Mouse (Mus musculus): ENCODE measurements around the gene Sec14l3. TPM values are rescaled to one million over a fixed set of nuclear protein-coding genes. Genes with fewer than 3 reads are reported as not detected.
"Not testable (repeated sequence)": the region's sequence is repeated elsewhere in the genome, so short reads cannot be mapped to it uniquely, and the experiment has no call there.

Gene Sec14l3
- 1 to 10 TPM; 1.6 to 1.9 TPM for total RNA-seq (2021)

GRCm38 (mm10) chr11:4064627-4065122 is at the start of gene Sec14l3:
Gene Sec14l3, plus strand, starts transcription at chr11:4064841.
- no peak for DNase-seq (ENCODE audit: extremely low spot score in 1 of 2, low spot score in 1 of 2)

- not testable (repeated sequence) for DNase-seq (ENCODE audit: extremely low spot score in 1 of 2, low spot score in 1 of 2)
Measured at GRCm38 (mm10) chr11:4015796-4016195, 48.8 kb upstream of the Sec14l3 start.

- not testable (repeated sequence) for DNase-seq (ENCODE audit: extremely low spot score in 1 of 2, low spot score in 1 of 2)
Measured at GRCm38 (mm10) chr11:4022111-4022510, 42.5 kb upstream of the Sec14l3 start.

- no peak for DNase-seq (ENCODE audit: extremely low spot score in 1 of 2, low spot score in 1 of 2)
Measured at GRCm38 (mm10) chr11:4023321-4023720, 41.3 kb upstream of the Sec14l3 start.

GRCm38 (mm10) chr11:4027066-4027465 is 37.6 kb upstream of the Sec14l3 start:
- DNase-seq (ENCODE audit: extremely low spot score in 1 of 2, low spot score in 1 of 2): no peak

- no peak for DNase-seq (ENCODE audit: extremely low spot score in 1 of 2, low spot score in 1 of 2)
Measured at GRCm38 (mm10) chr11:4027561-4028334, 36.9 kb upstream of the Sec14l3 start.

GRCm38 (mm10) chr11:4029343-4029742 is 35.3 kb upstream of the Sec14l3 start:
- no peak for DNase-seq (ENCODE audit: extremely low spot score in 1 of 2, low spot score in 1 of 2)

- DNase-seq (ENCODE audit: extremely low spot score in 1 of 2, low spot score in 1 of 2): no peak
Measured at GRCm38 (mm10) chr11:4031126-4031941, 33.3 kb upstream of the Sec14l3 start, which contains the start of gene Sec14l4. Gene Sec14l4, plus strand, starts transcription at chr11:4031462.

GRCm38 (mm10) chr11:4031961-4032360 is 32.7 kb upstream of the Sec14l3 start:
- no peak for DNase-seq (ENCODE audit: extremely low spot score in 1 of 2, low spot score in 1 of 2)

GRCm38 (mm10) chr11:4033471-4033870 is 31.2 kb upstream of the Sec14l3 start:
- DNase-seq (ENCODE audit: extremely low spot score in 1 of 2, low spot score in 1 of 2): no peak

- no peak for DNase-seq (ENCODE audit: extremely low spot score in 1 of 2, low spot score in 1 of 2)
Measured at GRCm38 (mm10) chr11:4034169-4034568, 30.5 kb upstream of the Sec14l3 start.

- no peak for DNase-seq (ENCODE audit: extremely low spot score in 1 of 2, low spot score in 1 of 2)
Measured at GRCm38 (mm10) chr11:4035116-4035892, 29.3 kb upstream of the Sec14l3 start.

GRCm38 (mm10) chr11:4035916-4036315 is 28.7 kb upstream of the Sec14l3 start:
- DNase-seq (ENCODE audit: extremely low spot score in 1 of 2, low spot score in 1 of 2): no peak

- DNase-seq (ENCODE audit: extremely low spot score in 1 of 2, low spot score in 1 of 2): no peak
Measured at GRCm38 (mm10) chr11:4036365-4037084, 28.1 kb upstream of the Sec14l3 start.

GRCm38 (mm10) chr11:4039951-4040350 is 24.7 kb upstream of the Sec14l3 start:
- no peak for DNase-seq (ENCODE audit: extremely low spot score in 1 of 2, low spot score in 1 of 2)

GRCm38 (mm10) chr11:4041123-4041625 is 23.5 kb upstream of the Sec14l3 start:
- no peak for DNase-seq (ENCODE audit: extremely low spot score in 1 of 2, low spot score in 1 of 2)

GRCm38 (mm10) chr11:4043081-4043480 is 21.6 kb upstream of the Sec14l3 start:
- no peak for DNase-seq (ENCODE audit: extremely low spot score in 1 of 2, low spot score in 1 of 2)

GRCm38 (mm10) chr11:4046526-4046925 is 18.1 kb upstream of the Sec14l3 start:
- DNase-seq (ENCODE audit: extremely low spot score in 1 of 2, low spot score in 1 of 2): no peak

GRCm38 (mm10) chr11:4047766-4048165 is 16.9 kb upstream of the Sec14l3 start:
- no peak for DNase-seq (ENCODE audit: extremely low spot score in 1 of 2, low spot score in 1 of 2)

- DNase-seq (ENCODE audit: extremely low spot score in 1 of 2, low spot score in 1 of 2): no peak
Measured at GRCm38 (mm10) chr11:4048438-4048837, 16.2 kb upstream of the Sec14l3 start.

Data from layer of hippocampus, postnatal 25 days (tissue).